Mouse (Mus musculus) midbrain, embryonic 13.5 days (tissue): ENCODE results near the gene Zfp488. TPM values are rescaled to one million over a fixed set of nuclear protein-coding genes. Genes with fewer than 3 reads are reported as not detected.

Experiments used
- ATAC-seq: fragments of 200-750 bp; cut with Nextera tagmentation; 2 replicates; pipeline ENCODE4 v1.8.0; 2017; ENCODE audit warnings: mild to moderate bottlenecking, moderate TSS enrichment, moderate library complexity
- H3K27ac ChIP-seq: fragments of 300-500 bp; sonication (generic); 2 replicates; pipeline ENCODE4 v1.5.1; 2015; ENCODE audit warnings: inconsistent platforms, mild to moderate bottlenecking, moderate library complexity
- H3K27me3 ChIP-seq: fragments of 300-500 bp; sonication (generic); 2 replicates; pipeline ENCODE4 v1.6.1; 2015; ENCODE audit warnings: mild to moderate bottlenecking, inconsistent platforms
- H3K36me3 ChIP-seq: fragments of 300-500 bp; sonication (generic); 2 replicates; pipeline ENCODE4 v1.6.1; 2015; ENCODE audit warnings: mild to moderate bottlenecking, inconsistent platforms
- H3K4me1 ChIP-seq: fragments of 300-500 bp; sonication (generic); replicated peaks from 2 replicates; pipeline ENCODE4 v1.6.1; 2015; ENCODE audit warnings: inconsistent platforms
- H3K4me2 ChIP-seq: fragments of 300-500 bp; sonication (generic); replicated peaks from 2 replicates; pipeline ENCODE4 v1.6.1; 2015; ENCODE audit warnings: moderate library complexity, mild to moderate bottlenecking, inconsistent platforms
- H3K4me3 ChIP-seq: fragments of 300-500 bp; sonication (generic); replicated peaks from 2 replicates; pipeline ENCODE4 v1.5.1; 2015; ENCODE audit warnings: mild to moderate bottlenecking, inconsistent platforms
- H3K9ac ChIP-seq: fragments of 300-500 bp; sonication (generic); replicated peaks from 2 replicates; pipeline ENCODE4 v1.6.1; 2015; ENCODE audit warnings: mild to moderate bottlenecking, inconsistent platforms
- H3K9me3 ChIP-seq: fragments of 300-500 bp; sonication (generic); 2 replicates; pipeline ENCODE4 v1.6.1; 2016; ENCODE audit warnings: mild to moderate bottlenecking, inconsistent platforms
- WGBS: fragments of 180-500 bp; shearing (Covaris S2); methylation state at CpG from one replicate; pipeline ENCODE4 v1.1.7; 2015; 5-methylcytosine and 5-hydroxymethylcytosine counted together
- polyA plus RNA-seq: library from polyadenylated mRNA; unstranded; fragments of >200 nt; fragmentation: Nextera tagmentation; extraction: Ambion mirVana; gene quantifications from 2 replicates; pipeline ENCODE4 v1.2.1, GENCODE M21; 2015

Gene Zfp488
- polyA plus RNA-seq, 1 experiment from 2014 or later, result 0.46 TPM

GRCm38 (mm10) chr14:33989201-33989600 lies 10.6 kb upstream of the Zfp488 start:
- Histone ChIP-seq H3K27ac (no peak overlapping the region), H3K36me3 (no peaks in the 10 kb centered on the region), H3K4me3 (no peak overlapping the region), H3K27me3 (no peaks in the 10 kb centered on the region), H3K9ac (no peak overlapping the region), H3K4me1 (no peaks in the 10 kb centered on the region), H3K4me2 (no peak overlapping the region), H3K9me3 (no peaks in the 10 kb centered on the region)
- WGBS, result 48% methylated on average over 3 of the region's 3 CpGs
- ATAC-seq, result no peak

GRCm38 (mm10) chr14:33977748-33978147 lies 816 bp downstream of the Zfp488 start:
- H3K4me1 ChIP-seq, result peaks cover 14% of the 10 kb centered on the region
- H3K27me3 ChIP-seq, result peaks cover 10% of the 10 kb centered on the region; the same call in 1 of the 2 replicates
- H3K4me3 ChIP-seq, result 0 out of 2 replicates have a peak overlapping the region, but pooled peaks have one; percentile 42
- 36% methylated on average over 7 of the region's 7 CpGs for WGBS
- no peaks in the 10 kb centered on the region for H3K36me3 ChIP-seq
- H3K9ac ChIP-seq, result no peak overlapping the region
- ATAC-seq, result no peak
- no peak overlapping the region for H3K27ac ChIP-seq
- peak overlapping the region; percentile 74 for H3K4me2 ChIP-seq
- no peaks in the 10 kb centered on the region for H3K9me3 ChIP-seq

GRCm38 (mm10) chr14:33974752-33975151 lies 3.8 kb downstream of the Zfp488 start:
- no peak overlapping the region for H3K9ac ChIP-seq
- no peaks in the 10 kb centered on the region for H3K9me3 ChIP-seq
- no peak overlapping the region for H3K27ac ChIP-seq
- ATAC-seq, result no peak
- 71% methylated on average over 5 of the region's 5 CpGs for WGBS
- H3K27me3 ChIP-seq, result peaks cover 10% of the 10 kb centered on the region; the same call in 1 of the 2 replicates
- no peak overlapping the region for H3K4me3 ChIP-seq
- peaks cover 14% of the 10 kb centered on the region for H3K4me1 ChIP-seq
- no peaks in the 10 kb centered on the region for H3K36me3 ChIP-seq
- no peak overlapping the region for H3K4me2 ChIP-seq

DNA sequence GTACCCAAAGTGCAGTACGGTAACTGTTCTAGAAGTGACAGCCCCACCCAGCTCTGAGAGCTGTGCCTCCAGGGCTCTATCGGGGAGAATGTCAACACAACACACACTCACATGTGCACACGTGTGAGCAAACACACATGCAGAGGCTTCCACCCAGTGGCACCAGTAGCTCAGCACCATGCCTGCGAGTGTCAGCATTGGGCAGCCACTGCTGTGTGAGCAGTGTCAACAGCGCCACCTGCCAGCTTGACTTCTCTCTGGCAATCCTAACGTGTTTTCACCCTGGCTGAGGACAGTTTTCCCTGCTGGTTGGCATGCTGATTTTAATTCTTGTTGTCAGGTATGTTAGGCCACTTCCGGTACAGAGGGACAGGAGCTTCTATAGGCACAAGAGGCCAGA lies 5.9 kb downstream of the Zfp488 start:
- Histone ChIP-seq H3K4me2 (no peak overlapping the region), H3K27ac (no peak overlapping the region), H3K4me3 (no peak overlapping the region), H3K9me3 (no peaks in the 10 kb centered on the region), H3K9ac (no peak overlapping the region), H3K27me3 (peaks cover under 1% of the 10 kb centered on the region; the same call in 1 of the 2 replicates), H3K36me3 (no peaks in the 10 kb centered on the region), H3K4me1 (no peaks in the 10 kb centered on the region; the same call in 1 of the 2 replicates)
- ATAC-seq, result 0 out of 2 replicates have a peak, but pooled peaks have one; percentile 58
- 47% methylated on average over 7 of the region's 7 CpGs for WGBS

DNA sequence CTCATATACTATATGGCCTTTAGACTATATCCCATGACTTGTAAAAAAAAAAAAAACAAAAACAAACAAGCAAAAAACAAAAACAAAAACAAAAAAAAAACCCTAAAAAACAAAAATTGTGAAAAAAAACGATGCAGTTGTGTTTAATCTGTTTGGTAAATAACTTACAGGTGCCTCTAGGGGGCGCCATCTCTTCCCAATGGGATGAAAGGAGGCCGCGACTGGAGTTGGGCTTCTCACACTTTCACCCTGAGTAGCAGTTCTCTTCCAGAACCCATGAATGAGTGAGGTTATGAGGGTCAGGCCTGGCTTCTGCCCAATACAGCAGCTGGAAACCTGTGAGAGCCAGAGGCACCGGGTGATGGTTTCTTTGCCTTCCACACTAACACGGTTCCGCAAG lies 12.9 kb downstream of the Zfp488 start:
- H3K4me1 ChIP-seq, result no peaks in the 10 kb centered on the region
- no peaks in the 10 kb centered on the region for H3K27me3 ChIP-seq
- no peaks in the 10 kb centered on the region for H3K36me3 ChIP-seq
- H3K9ac ChIP-seq, result no peak overlapping the region
- no peak overlapping the region for H3K4me3 ChIP-seq
- H3K9me3 ChIP-seq, result no peaks in the 10 kb centered on the region
- no peak overlapping the region for H3K4me2 ChIP-seq
- ATAC-seq, result no peak
- no peak overlapping the region for H3K27ac ChIP-seq
- WGBS, result 66% methylated on average over 7 of the region's 7 CpGs

DNA sequence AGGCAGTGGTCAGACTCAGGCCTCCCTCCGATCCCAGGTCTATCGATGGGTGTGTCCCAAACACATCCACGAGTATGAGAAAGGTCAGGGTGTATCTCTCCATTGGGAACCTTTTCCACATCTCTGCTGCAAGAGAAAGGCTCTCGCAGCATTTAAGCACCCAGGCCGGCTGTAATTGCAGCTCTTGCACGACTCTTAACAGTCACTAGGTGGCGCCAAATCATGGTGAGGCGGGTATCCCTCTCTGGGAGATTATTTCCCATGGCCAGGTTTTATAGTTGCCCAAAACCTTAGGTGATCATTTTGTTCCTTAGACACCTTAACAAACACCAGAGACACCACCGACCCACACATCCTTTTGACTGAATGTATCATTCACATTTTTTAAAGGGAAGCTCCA lies 19.2 kb downstream of the Zfp488 start:
- Histone ChIP-seq H3K4me3 (no peak overlapping the region), H3K36me3 (no peaks in the 10 kb centered on the region), H3K27ac (no peak overlapping the region), H3K4me1 (no peaks in the 10 kb centered on the region), H3K4me2 (no peak overlapping the region), H3K9ac (no peak overlapping the region), H3K27me3 (no peaks in the 10 kb centered on the region), H3K9me3 (no peaks in the 10 kb centered on the region)
- WGBS, result 14% methylated on average over 9 of the region's 9 CpGs
- ATAC-seq, result no peak

- Histone ChIP-seq H3K4me3 (no peak overlapping the region), H3K27ac (no peak overlapping the region), H3K9ac (no peak overlapping the region), H3K9me3 (no peaks in the 10 kb centered on the region), H3K27me3 (no peaks in the 10 kb centered on the region), H3K4me2 (no peak overlapping the region), H3K4me1 (peaks cover 1% of the 10 kb centered on the region; the same call in 1 of the 2 replicates), H3K36me3 (no peaks in the 10 kb centered on the region)
- WGBS, result 68% methylated on average over 3 of the region's 3 CpGs
- ATAC-seq, result no peak
Observed at GRCm38 (mm10) chr14:33958841-33959240, 19.7 kb downstream of the Zfp488 start.

DNA sequence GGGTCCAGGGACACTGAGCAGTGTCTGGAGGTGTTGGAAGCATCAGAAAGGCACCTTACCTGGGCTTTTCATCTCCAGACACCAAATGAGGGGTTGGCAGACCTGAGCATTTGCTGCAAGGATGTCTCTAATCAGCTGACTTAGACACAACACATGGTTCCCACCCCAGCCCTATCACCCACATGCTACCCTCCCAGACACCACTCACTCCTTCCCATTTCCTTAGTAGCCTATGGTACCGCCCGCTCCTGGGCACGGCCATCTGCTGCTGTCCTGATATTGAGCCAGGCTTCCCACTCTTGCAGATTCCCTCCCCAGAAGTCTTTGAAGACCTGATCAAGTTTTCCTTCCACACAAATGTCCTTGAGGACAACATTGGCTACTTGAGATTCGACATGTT lies 20.4 kb downstream of the Zfp488 start:
- no peaks in the 10 kb centered on the region for H3K36me3 ChIP-seq
- peaks cover 3% of the 10 kb centered on the region; the same call in 1 of the 2 replicates for H3K4me1 ChIP-seq
- H3K9ac ChIP-seq, result no peak overlapping the region

DNA sequence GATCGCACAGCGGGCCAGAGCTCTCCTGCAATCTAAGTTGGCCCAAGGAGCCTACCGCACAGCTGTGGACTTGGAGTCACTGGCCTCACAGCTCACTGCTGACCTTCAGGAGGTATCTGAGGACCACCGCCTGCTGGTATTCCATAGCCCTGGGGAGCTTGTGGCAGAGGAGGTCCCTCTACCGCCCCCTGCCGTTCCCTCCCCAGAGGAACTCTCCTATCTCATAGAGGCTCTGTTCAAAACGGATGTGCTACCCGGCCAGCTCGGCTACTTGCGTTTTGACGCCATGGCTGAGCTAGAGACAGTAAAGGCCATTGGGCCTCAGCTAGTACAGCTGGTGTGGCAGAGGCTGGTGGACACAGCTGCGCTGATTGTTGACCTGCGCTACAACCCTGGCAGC lies 22.5 kb downstream of the Zfp488 start:
- H3K27me3 ChIP-seq, result no peaks in the 10 kb centered on the region
- 89% methylated on average over 13 of the region's 13 CpGs for WGBS
- H3K4me2 ChIP-seq, result no peak overlapping the region

More for the DNA sequence above, 20.4 kb downstream of the Zfp488 start:
- no peaks in the 10 kb centered on the region for H3K27me3 ChIP-seq
- no peaks in the 10 kb centered on the region for H3K9me3 ChIP-seq
- no peak overlapping the region for H3K4me2 ChIP-seq
- no peak for ATAC-seq
- no peak overlapping the region for H3K4me3 ChIP-seq
- WGBS, result 91% methylated on average over 4 of the region's 4 CpGs
- H3K27ac ChIP-seq, result no peak overlapping the region

DNA sequence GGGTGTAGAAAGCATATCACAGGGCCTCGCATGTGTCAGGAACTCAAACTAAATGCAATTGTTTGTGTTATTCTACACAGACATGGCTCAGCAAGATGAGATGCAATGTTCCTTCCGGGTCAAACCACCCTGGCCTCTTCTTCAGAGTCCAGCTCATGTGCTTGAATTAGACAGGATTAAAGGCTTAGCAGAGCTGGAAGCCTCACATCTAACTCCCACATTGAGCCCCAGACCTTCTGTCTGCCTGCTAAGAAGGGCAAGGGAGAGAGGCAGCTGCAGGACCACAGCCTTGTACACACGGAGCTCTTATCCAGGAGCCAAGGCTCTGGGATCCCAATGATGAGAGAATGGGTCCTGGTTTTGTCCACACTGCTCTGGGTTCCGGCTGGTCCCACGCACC lies 24.8 kb downstream of the Zfp488 start, which contains the start of gene Rbp3:
TSS of gene Rbp3 (plus strand) at position 243 of the 400 bp plus-strand sequence.
- no peak within 1 kb of the TSS for H3K9ac ChIP-seq
- H3K36me3 ChIP-seq, result no peaks in the 10 kb centered on the region
- WGBS, result 72% methylated on average over 5 of the region's 5 CpGs
- H3K9me3 ChIP-seq, result no peaks in the 10 kb centered on the region
- ATAC-seq, result no peak
- no peaks in the 10 kb centered on the region for H3K27me3 ChIP-seq
- no peak within 1 kb of the TSS for H3K4me2 ChIP-seq
- H3K4me1 ChIP-seq, result peaks cover 3% of the 10 kb centered on the region; the same call in 1 of the 2 replicates
- no peak within 1 kb of the TSS for H3K4me3 ChIP-seq
- H3K27ac ChIP-seq, result no peak within 1 kb of the TSS

More for the DNA sequence above, 22.5 kb downstream of the Zfp488 start:
- no peak overlapping the region for H3K9ac ChIP-seq
- no peaks in the 10 kb centered on the region for H3K36me3 ChIP-seq
- H3K9me3 ChIP-seq, result no peaks in the 10 kb centered on the region
- no peak for ATAC-seq
- H3K4me1 ChIP-seq, result peaks cover 3% of the 10 kb centered on the region; the same call in 1 of the 2 replicates
- H3K27ac ChIP-seq, result no peak overlapping the region
- H3K4me3 ChIP-seq, result no peak overlapping the region

- Histone ChIP-seq H3K27ac (no peak overlapping the region), H3K4me3 (no peak overlapping the region), H3K4me1 (peaks cover 3% of the 10 kb centered on the region; the same call in 1 of the 2 replicates), H3K36me3 (no peaks in the 10 kb centered on the region), H3K4me2 (no peak overlapping the region), H3K9ac (no peak overlapping the region), H3K9me3 (no peaks in the 10 kb centered on the region), H3K27me3 (no peaks in the 10 kb centered on the region)
- WGBS, result 68% methylated on average over 6 of the region's 6 CpGs
- no peak for ATAC-seq
Observed at GRCm38 (mm10) chr14:33952233-33952981, 26.2 kb downstream of the Zfp488 start.

- Histone ChIP-seq H3K9me3 (no peaks in the 10 kb centered on the region), H3K27ac (no peak overlapping the region), H3K36me3 (no peaks in the 10 kb centered on the region), H3K9ac (no peak overlapping the region), H3K4me1 (no peaks in the 10 kb centered on the region), H3K4me3 (no peak overlapping the region), H3K27me3 (no peaks in the 10 kb centered on the region), H3K4me2 (no peak overlapping the region)
- WGBS, result 88% methylated on average over 6 of the region's 6 CpGs
- no peak for ATAC-seq
Observed at GRCm38 (mm10) chr14:33946125-33946524, 32.4 kb downstream of the Zfp488 start.
